Mouse (Mus musculus): ENCODE results near the gene Tmem127. TPM values are rescaled to one million over a fixed set of nuclear protein-coding genes. Genes with fewer than 3 reads are reported as not detected.

Tmem127 gene
- polyA plus RNA-seq, 1 experiment, result 26.4 TPM

- TF ChIP-seq GATA1 (IDR thresholded peaks at IDR 0.05; ENCODE audit: low read length), result no peak
These were observed 5.1 kb downstream of the Tmem127 start for GRCm38 (mm10) chr2:127252787-127253186.

DNA sequence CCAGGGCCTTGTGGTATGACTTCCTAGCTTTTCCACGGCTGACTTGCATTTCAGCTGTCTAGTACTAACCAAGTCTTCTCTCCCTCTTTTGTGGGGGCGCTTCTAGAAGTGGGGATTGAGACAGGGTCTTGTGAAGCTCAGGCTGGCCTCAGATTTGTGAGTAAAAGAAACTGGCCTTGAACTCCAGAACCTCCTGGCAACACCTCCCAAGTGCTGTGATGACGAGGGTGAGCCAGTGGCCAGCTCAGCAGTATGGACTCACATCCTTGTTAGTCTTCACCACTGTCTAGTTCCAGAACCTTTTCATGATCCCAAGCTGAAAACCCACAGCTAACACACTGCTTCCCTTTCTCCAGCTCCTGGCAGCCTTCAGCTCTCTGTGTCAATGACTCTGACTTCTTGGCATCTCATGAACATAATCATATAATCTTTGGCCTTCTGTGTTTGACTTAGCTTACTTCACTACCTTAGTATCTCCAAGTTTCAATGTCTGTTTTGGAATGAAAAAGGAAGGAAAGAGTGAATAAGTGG, 7.0 kb downstream of the Tmem127 start:
- no peak for TF ChIP-seq GATA1 (IDR thresholded peaks at IDR 0.05; ENCODE audit: low read length)

- no peak for TF ChIP-seq GATA1 (IDR thresholded peaks at IDR 0.05; ENCODE audit: low read length)
These were observed 7.6 kb downstream of the Tmem127 start for GRCm38 (mm10) chr2:127255294-127255693.

- no peak for TF ChIP-seq GATA1 (IDR thresholded peaks at IDR 0.05; ENCODE audit: low read length)
These were observed 11.6 kb downstream of the Tmem127 start for GRCm38 (mm10) chr2:127259340-127259739.

DNA sequence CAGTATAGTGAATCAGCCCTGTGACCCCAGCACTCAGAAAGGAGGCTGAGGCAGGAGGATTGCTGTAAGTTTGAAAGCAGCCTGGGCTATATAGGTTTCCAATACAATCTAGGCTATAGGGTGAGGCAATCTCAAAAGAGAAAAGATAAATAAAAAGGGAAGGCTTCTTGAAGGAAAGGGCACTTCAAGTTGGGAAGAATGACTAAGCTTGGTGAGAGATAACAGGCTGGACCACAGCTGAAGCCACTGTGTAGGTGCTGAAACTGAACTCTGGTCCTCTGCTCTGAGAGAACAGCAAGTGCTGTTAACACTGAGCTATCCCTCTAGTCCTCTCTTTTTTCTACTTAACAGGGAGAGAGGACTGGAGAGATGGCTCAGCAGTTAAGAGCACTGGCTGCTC, 14.8 kb downstream of the Tmem127 start:
- no peak for TF ChIP-seq GATA1 (IDR thresholded peaks at IDR 0.05; ENCODE audit: low read length)

GRCm38 (mm10) chr2:127267854-127268253, 20.1 kb downstream of the Tmem127 start:
- TF ChIP-seq GATA1 (IDR thresholded peaks at IDR 0.05; ENCODE audit: low read length), result no peak

GRCm38 (mm10) chr2:127269491-127270299, 22.0 kb downstream of the Tmem127 start, which contains the start of gene Stard7:
TSS of gene Stard7 (plus strand) at chr2:127270218.
- TF ChIP-seq GATA1 (IDR thresholded peaks at IDR 0.05; ENCODE audit: low read length), result no peak

- no peak for TF ChIP-seq GATA1 (IDR thresholded peaks at IDR 0.05; ENCODE audit: low read length)
These were observed 22.8 kb downstream of the Tmem127 start for GRCm38 (mm10) chr2:127270300-127271041.

DNA sequence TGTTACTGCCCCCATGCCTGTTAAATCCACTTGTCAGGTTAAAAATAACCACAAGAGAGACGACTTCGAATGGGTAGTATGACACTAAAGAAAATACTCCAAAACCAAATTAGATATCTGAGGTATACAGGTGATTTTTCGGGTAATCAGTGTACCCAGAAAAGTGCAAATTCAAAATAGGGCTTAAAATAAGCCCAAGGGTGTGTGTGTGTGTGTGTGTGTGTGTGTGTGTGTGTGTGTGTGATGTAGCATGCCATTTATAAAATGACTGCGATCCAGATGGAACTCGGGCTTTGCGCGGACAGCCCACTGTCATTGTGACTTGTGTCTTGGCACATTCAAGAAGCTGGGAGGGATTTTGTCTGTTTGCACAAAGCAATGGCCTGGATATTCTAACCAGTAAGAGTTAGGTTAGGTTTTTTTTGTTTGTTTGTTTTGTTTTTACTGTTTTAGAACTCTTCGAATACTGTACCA, 23.4 kb downstream of the Tmem127 start:
- TF ChIP-seq GATA1 (IDR thresholded peaks at IDR 0.05; ENCODE audit: low read length), result no peak

GRCm38 (mm10) chr2:127272806-127273205, 25.1 kb downstream of the Tmem127 start:
- no peak for TF ChIP-seq GATA1 (IDR thresholded peaks at IDR 0.05; ENCODE audit: low read length)

DNA sequence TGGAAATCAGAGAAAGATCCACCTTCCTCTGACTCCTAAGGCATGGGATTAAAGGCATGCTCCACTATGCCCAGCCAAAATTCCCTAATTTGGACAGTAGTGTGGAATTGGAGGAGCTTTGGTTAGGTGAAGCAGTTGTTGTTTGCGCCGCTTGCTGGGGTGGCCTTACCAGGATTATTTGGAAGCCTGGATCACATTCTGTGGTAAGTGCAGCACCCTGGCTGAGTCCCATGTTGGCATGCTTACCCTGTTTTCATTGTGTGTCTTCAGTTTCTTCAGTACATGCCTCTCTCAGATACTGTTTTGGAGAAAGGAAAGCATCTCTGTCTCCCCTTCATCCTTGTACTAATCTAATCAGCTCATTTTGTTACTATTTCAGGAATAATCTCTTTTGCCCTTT, 26.9 kb downstream of the Tmem127 start:
- TF ChIP-seq GATA1 (IDR thresholded peaks at IDR 0.05; ENCODE audit: low read length), result no peak

DNA sequence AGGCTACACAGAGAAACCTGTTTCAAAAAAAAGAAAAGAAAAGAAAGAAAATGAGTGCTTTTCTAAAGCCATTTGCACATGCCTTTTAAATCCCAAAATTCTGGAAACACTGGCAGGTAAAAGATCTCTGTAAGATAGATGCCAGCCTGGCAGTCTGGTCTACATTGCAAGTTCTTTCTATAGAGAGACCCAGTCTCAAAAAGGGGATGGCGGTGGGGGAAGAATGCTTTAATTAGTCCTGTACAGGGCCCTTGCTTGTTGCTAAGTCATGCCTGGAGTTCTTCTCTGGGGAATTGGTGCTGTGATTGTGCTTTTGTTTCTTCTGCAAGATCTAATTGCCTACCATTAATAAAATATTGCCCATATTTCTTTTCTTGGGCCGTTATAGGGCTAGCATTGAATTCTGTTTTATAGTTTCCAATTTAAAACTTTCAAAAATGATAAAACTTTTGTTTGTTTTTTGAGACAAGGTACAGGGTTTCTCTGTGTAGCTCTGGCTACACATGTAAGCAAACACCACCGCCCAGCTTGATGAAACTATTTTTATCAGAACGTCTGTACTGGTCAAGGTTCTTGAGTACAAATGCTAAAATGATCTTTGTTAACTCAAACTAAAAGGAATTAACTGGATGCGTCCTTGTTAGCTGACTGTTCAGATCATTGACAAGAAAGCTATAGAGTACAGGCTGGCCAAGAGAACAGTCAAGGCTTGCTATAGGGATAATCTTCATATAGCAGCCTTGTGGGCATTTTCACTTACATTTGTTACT, 28.0 kb downstream of the Tmem127 start:
- TF ChIP-seq GATA1 (IDR thresholded peaks at IDR 0.05; ENCODE audit: low read length), result no peak

DNA sequence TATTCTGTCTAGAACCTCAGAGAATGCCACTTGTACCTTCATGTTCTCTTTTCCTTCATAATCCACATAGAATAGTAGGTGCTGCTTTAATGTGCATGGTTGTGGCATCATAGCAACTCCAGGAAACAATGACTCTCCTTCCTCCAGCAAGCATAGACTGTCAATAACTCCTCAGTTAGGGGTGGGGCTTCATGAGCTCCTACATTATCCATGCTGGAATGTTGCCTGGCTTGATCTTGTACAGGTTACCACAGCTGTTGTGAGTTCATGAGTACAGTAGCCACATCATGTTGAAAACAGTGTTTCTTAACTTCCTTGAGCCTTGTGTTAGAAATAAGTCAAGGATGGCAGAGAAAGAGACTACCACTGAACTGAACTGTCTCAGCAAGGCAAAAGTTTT, 30.5 kb downstream of the Tmem127 start:
- TF ChIP-seq GATA1 (IDR thresholded peaks at IDR 0.05; ENCODE audit: low read length), result no peak

GRCm38 (mm10) chr2:127292250-127292649, 44.5 kb downstream of the Tmem127 start:
- no peak for TF ChIP-seq GATA1 (IDR thresholded peaks at IDR 0.05; ENCODE audit: low read length)

DNA sequence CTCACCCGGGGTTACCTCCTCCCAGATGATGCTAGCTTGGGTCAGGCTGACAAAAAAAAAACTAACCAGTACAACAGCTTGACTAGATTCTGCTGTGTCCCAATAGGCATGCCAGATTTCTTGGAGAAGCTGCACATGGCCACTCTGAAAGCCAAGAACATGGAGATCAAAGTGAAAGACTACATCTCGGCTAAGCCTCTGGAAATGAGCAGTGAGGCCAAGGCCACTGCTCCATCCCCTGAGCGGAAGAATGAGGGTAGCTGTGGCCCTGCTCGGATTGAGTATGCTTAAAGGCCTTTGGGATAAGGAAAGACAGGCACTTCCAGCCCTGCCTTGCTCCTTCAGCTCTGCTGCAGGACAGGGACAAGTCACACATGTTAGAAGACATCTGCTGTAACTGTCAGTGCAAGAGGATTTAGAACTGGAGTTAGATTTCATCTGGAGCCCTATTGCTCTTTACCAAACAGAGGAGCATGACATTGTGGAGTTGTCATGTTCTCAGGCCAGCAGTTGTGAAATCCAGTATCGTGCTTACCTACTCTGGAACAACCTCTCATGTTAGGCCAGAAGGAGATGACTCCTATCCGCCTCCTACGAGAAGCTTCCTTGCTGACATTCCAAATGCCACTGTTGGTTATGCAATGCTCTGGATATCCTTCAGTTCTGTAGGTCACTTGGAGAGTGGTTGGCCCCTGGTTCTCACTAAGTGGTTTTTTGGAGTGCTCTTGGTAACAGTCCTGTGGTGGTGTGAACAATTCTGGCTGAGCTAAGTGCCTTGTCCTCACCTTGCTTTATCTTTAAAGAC, 49.5 kb downstream of the Tmem127 start:
- no peak for TF ChIP-seq GATA1 (IDR thresholded peaks at IDR 0.05; ENCODE audit: low read length)
